Mouse (Mus musculus): ENCODE results near the gene 1500015O10Rik. TPM values are rescaled to one million over a fixed set of nuclear protein-coding genes. Genes with fewer than 3 reads are reported as not detected.

The 1500015O10Rik gene
- total and polyA plus RNA-seq, 2 experiments from 2014 or later = 12.8 to 21.9 TPM

DNA sequence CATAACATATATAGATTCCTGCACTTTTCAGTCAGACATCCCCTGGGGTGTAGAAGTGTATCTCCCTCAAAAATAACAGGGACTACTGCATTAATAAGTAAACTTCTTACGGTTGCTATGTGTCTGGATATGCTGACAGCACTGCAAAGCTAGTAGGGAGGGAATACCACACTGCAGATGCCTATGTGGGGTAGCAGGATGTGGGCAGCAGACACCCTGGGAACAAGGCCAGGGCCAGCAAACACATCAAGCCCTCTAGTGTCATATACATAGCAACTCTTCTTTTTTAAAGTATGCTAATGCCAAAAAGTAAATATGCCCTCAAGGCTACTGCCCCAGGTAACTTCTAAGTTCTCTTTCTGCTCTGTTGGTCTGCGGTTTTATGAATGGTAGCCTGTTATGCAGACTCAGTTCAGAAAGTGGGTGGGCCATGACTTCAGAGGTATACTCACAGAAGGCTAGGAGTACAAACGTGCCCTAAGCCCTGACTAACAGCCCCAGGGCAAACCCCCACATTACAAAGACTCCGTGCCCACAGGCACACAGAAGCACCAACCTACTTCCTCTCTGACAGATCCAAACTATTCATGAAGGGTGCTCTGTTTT, 38.1 kb downstream of the 1500015O10Rik start:
- Histone ChIP-seq H3K36me3 (ENCODE audit: insufficient read depth, low read length) (peaks cover 32% of the 10 kb centered on the region), H3K4me3 (ENCODE audit: low read depth, low read length) (no peak overlapping the region), H3K4me2 (ENCODE audit: low read depth, low read length, poor library complexity, severe bottlenecking) (no peak overlapping the region), H3K27ac (ENCODE audit: low read depth, low read length) (no peak overlapping the region), H3K9me3 (ENCODE audit: low read length) (no peaks in the 10 kb centered on the region), H3K27me3 (ENCODE audit: insufficient read depth, low read length) (no peaks in the 10 kb centered on the region), H3K4me1 (ENCODE audit: insufficient read depth, low read length) (no peaks in the 10 kb centered on the region), H3K9ac (replicated peaks; ENCODE audit: low read length, poor library complexity, severe bottlenecking) (no peak overlapping the region)
- DNase-seq (ENCODE audit: low spot score) (no peak), ATAC-seq (ENCODE audit: low FRiP score) (no peak)
- WGBS = 75% methylated on average over 4 of the region's 4 CpGs
- no peak for TF ChIP-seq CTCF (IDR thresholded peaks at IDR 0.05)

DNA sequence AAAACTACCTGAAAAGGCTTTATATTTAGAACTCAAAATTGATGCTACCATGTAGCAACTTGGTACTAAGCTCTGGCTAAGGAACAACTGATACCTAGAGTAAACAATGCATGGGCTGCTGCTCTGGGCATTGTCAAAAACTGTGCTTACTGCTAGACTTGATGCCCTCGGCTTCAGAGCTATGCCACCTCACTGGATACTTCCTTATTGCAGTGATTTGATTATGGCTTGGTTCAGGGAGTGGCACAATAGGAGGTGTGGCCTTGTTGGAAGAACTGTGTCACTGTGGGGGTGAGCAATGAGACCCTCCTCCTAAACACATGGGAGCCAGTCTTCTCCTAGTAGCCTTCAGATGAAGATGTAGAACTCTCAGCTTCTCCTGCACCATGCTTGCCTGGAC, 38.9 kb downstream of the 1500015O10Rik start:
- Histone ChIP-seq H3K9me3 (ENCODE audit: low read length) (no peaks in the 10 kb centered on the region), H3K9ac (replicated peaks; ENCODE audit: low read length, poor library complexity, severe bottlenecking) (no peak overlapping the region), H3K36me3 (ENCODE audit: insufficient read depth, low read length) (peaks cover 30% of the 10 kb centered on the region), H3K27me3 (ENCODE audit: insufficient read depth, low read length) (no peaks in the 10 kb centered on the region), H3K4me2 (ENCODE audit: low read depth, low read length, poor library complexity, severe bottlenecking) (no peak overlapping the region), H3K4me1 (ENCODE audit: insufficient read depth, low read length) (no peaks in the 10 kb centered on the region), H3K4me3 (ENCODE audit: low read depth, low read length) (no peak overlapping the region), H3K27ac (ENCODE audit: low read depth, low read length) (no peak overlapping the region)
- 77% methylated on average over 1 of the region's 1 CpGs for WGBS
- DNase-seq (ENCODE audit: low spot score) (no peak), ATAC-seq (ENCODE audit: low FRiP score) (no peak)
- TF ChIP-seq CTCF (IDR thresholded peaks at IDR 0.05) = no peak

DNA sequence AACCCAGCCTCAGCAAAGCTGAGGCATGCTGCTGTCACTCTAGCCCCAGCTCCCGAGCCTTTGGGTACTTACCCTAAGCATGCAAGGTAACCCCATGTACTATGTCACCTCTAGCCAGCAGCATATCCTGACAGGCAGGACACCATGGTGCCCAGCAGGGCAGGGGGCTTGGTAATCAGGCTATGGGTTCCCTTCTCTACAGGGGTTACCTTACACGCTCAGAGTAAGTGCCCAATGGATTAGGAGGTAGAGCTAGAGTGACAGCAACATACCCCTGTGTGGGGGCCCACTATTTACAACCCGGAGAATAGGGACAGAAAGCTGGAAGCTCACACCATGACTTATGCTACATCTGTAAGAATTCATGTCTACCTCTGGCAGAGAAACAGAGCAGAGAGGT, 39.6 kb downstream of the 1500015O10Rik start:
- no peak for ATAC-seq (ENCODE audit: low FRiP score)
- Histone ChIP-seq H3K4me3 (ENCODE audit: low read depth, low read length) (no peak overlapping the region), H3K27ac (ENCODE audit: low read depth, low read length) (no peak overlapping the region), H3K9ac (replicated peaks; ENCODE audit: low read length, poor library complexity, severe bottlenecking) (no peak overlapping the region), H3K4me1 (ENCODE audit: insufficient read depth, low read length) (no peaks in the 10 kb centered on the region), H3K4me2 (ENCODE audit: low read depth, low read length, poor library complexity, severe bottlenecking) (no peak overlapping the region), H3K9me3 (ENCODE audit: low read length) (no peaks in the 10 kb centered on the region), H3K36me3 (ENCODE audit: insufficient read depth, low read length) (peaks cover 26% of the 10 kb centered on the region), H3K27me3 (ENCODE audit: insufficient read depth, low read length) (no peaks in the 10 kb centered on the region)
- no peak for DNase-seq (ENCODE audit: low spot score)
- TF ChIP-seq CTCF (IDR thresholded peaks at IDR 0.05) = no peak
- 91% methylated on average over 3 of the region's 3 CpGs for WGBS

- ATAC-seq (ENCODE audit: low FRiP score) (no peak), DNase-seq (ENCODE audit: low spot score) (no peak)
- H3K4me1 ChIP-seq (ENCODE audit: insufficient read depth, low read length) = no peaks in the 10 kb centered on the region
- H3K36me3 ChIP-seq (ENCODE audit: insufficient read depth, low read length) = peaks cover 27% of the 10 kb centered on the region
- H3K27ac ChIP-seq (ENCODE audit: low read depth, low read length) = no peak overlapping the region
- WGBS = 95% methylated on average over 3 of the region's 3 CpGs
- TF ChIP-seq CTCF (IDR thresholded peaks at IDR 0.05) = no peak
- no peaks in the 10 kb centered on the region for H3K9me3 ChIP-seq (ENCODE audit: low read length)
- no peak overlapping the region for H3K4me2 ChIP-seq (ENCODE audit: low read depth, low read length, poor library complexity, severe bottlenecking)
- H3K4me3 ChIP-seq (ENCODE audit: low read depth, low read length) = no peak overlapping the region
- H3K9ac ChIP-seq (replicated peaks; ENCODE audit: low read length, poor library complexity, severe bottlenecking) = no peak overlapping the region
- no peaks in the 10 kb centered on the region for H3K27me3 ChIP-seq (ENCODE audit: insufficient read depth, low read length)
Measured at GRCm38 (mm10) chr1:43772694-43773093, 42.3 kb downstream of the 1500015O10Rik start.

DNA sequence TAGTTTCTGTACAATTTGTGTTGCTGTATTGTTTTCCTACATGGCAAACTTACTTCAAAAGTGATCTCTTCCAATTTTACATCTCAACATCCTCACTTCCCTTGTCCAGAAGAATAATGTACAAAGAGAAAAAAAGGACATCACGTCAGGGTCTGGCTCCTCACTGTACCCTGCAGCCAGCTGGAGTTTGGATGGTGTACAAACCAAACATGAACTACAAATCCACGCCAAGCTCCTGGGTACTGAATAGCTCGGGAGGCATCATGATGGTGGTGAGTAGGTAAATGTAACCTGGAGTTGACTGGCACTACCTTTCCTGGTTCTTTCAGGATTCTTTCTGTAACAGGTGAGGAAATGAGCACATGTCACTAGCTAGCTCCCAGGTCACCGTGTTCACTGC, 43.7 kb downstream of the 1500015O10Rik start:
- Histone ChIP-seq H3K4me1 (ENCODE audit: insufficient read depth, low read length) (no peaks in the 10 kb centered on the region), H3K27ac (ENCODE audit: low read depth, low read length) (no peak overlapping the region), H3K27me3 (ENCODE audit: insufficient read depth, low read length) (no peaks in the 10 kb centered on the region), H3K36me3 (ENCODE audit: insufficient read depth, low read length) (peaks cover 22% of the 10 kb centered on the region), H3K9ac (replicated peaks; ENCODE audit: low read length, poor library complexity, severe bottlenecking) (no peak overlapping the region), H3K9me3 (ENCODE audit: low read length) (no peaks in the 10 kb centered on the region), H3K4me3 (ENCODE audit: low read depth, low read length) (no peak overlapping the region), H3K4me2 (ENCODE audit: low read depth, low read length, poor library complexity, severe bottlenecking) (no peak overlapping the region)
- TF ChIP-seq CTCF (IDR thresholded peaks at IDR 0.05) = no peak
- 87% methylated on average over 4 of the region's 4 CpGs for WGBS
- DNase-seq (ENCODE audit: low spot score) = no peak
- no peak for ATAC-seq (ENCODE audit: low FRiP score)

- no peaks in the 10 kb centered on the region for H3K4me1 ChIP-seq (ENCODE audit: insufficient read depth, low read length)
- H3K9ac ChIP-seq (replicated peaks; ENCODE audit: low read length, poor library complexity, severe bottlenecking) = no peak overlapping the region
- no peaks in the 10 kb centered on the region for H3K27me3 ChIP-seq (ENCODE audit: insufficient read depth, low read length)
- TF ChIP-seq CTCF (IDR thresholded peaks at IDR 0.05) = no peak
- DNase-seq (ENCODE audit: low spot score) (no peak), ATAC-seq (ENCODE audit: low FRiP score) (no peak)
- H3K36me3 ChIP-seq (ENCODE audit: insufficient read depth, low read length) = peaks cover 13% of the 10 kb centered on the region
- WGBS = 90% methylated on average over 3 of the region's 3 CpGs
- H3K4me3 ChIP-seq (ENCODE audit: low read depth, low read length) = no peak overlapping the region
- no peak overlapping the region for H3K4me2 ChIP-seq (ENCODE audit: low read depth, low read length, poor library complexity, severe bottlenecking)
- no peak overlapping the region for H3K27ac ChIP-seq (ENCODE audit: low read depth, low read length)
- H3K9me3 ChIP-seq (ENCODE audit: low read length) = no peaks in the 10 kb centered on the region
Measured at GRCm38 (mm10) chr1:43776106-43776505, 45.7 kb downstream of the 1500015O10Rik start.
